Mouse (Mus musculus) mouse embryonic stem cell (cell line): ENCODE results near the gene Dhtkd1.

Experiments
- in situ Hi-C, 2 experiments: fragments of 300-500 bp; cut with MboI; formaldehyde crosslinking; loops; 1 replicate in 1 of 2; 3 replicates in 1 of 2; pipeline ENCODE4 v1.14.3; 2019 to 2020; ENCODE audit warnings: low sequenced_read_pairs in 2 of 2, low pct_unique_long_range_greater_than_20kb in 1 of 2, mixed read lengths in 1 of 2; ENCODE audit not compliant: unreplicated experiment in 1 of 2

Gene Dhtkd1

DNA sequence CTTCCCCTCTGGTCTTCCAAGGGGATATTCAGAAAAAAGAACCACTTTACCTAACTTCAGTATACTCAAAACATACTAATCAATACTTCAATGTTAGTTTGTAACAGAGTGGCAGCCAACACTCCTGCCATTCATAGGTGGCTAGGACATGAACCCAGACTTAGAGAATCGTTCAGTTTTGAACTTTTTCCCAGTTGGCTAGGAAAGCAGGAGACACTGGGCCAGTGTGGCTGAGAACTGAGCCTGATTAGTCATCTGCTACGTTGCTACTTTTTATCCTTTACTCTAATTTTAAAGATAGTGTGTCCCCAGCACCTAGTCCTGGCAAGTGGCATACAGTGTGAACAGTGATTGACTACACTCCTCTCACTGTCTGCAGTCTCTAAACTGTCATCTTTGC, 74.9 kb downstream of the Dhtkd1 start:
- in situ Hi-C loops: no loop called here

DNA sequence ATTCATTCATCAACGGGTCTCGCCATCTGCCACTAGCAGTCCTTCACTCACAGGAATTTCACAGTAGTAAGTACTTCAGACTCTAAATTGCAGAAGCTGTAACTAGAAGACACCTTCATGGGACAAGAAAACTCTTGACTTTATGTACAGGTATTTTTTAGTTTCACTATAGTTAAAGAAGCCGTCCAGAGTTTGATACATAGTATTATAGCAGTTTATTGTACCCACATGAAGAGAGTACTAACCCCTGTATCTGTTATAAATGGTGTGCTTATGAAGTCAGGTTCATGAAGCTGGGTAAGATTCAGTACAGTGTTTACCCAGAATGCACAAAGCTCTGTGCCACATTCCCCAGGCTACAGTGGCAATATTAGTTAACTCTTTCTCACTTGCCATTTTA, 79.8 kb downstream of the Dhtkd1 start, which contains the start of gene Gm13199:
Gm13199 (minus strand) TSS at position 101 of the 400 bp plus-strand sequence.
- in situ Hi-C loops: no loop called here

DNA sequence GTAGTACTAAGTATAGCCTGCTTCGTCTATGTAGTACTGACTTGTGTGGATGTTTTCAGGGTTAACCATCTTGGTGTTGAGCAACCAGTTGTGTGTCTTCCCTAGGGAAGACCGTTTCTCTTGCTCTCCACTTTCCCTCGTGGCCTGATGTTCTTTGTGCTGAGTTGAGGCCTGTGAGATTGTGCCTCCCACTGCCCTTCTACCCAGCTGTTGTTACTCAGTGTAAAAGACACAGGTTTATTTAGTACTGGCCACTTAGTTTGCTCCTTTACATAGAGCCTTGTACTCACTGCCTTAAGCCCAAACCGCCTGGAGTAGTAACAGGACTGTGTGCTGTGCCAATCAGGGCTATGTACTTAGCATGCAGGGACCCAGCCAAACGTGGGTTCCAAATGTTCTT, 90.7 kb downstream of the Dhtkd1 start:
- in situ Hi-C loops: no loop called here

DNA sequence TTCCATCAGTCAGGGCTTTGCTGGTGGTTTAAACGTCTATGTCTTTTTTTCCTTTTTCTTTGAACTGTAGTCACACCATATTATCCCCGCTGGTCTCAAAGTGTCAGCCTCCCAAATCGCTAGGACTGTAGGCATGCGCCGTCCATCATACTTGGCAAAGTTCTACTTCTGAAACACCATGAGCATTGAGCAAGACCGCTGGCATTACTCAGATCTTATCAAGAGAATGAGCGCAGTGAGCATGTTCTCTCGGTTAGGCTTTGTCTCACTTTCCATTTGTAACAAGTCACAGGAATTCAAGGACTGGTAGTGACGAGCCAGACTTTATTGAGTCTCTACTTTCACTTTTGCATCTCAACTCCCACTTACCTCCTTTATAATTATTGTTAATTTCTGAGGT, 91.5 kb downstream of the Dhtkd1 start:
- in situ Hi-C loops: no loop called here
